Mouse (Mus musculus) cortical plate, adult 2 months (tissue): ENCODE measurements around the gene Gsc2.

Experiments
- CTCF ChIP-seq: fragments of 200-500 bp; IDR thresholded peaks from 2 replicates; pipeline ENCODE4 v1.5.1; 2011; ENCODE audit warnings: mild to moderate bottlenecking, control low read depth, low read length; ENCODE audit not compliant: insufficient read depth; ENCODE audit errors: extremely low read depth
- POLR2A ChIP-seq: fragments of 200-500 bp; IDR thresholded peaks from 2 replicates; pipeline ENCODE4 v1.6.1; 2011; ENCODE audit warnings: mild to moderate bottlenecking, low read length, control low read depth; ENCODE audit not compliant: insufficient read depth; ENCODE audit errors: extremely low read depth

- no peak for TF ChIP-seq CTCF
- TF ChIP-seq POLR2A = no peak
Observed at GRCm38 (mm10) chr16:17950068-17950467, 35.2 kb upstream of the Gsc2 start.
